Mouse (Mus musculus) mouse trophoblast stem cell (cell line): Measurements from ENCODE around the gene Nup153.

Experiments
- in situ Hi-C, 2 experiments: fragments of 300-500 bp; cut with MseI, MboI; formaldehyde crosslinking; loops; 2 replicates in 1 of 2; 3 replicates in 1 of 2; pipeline ENCODE4 v1.15.1; 2025

The Nup153 gene

GRCm38 (mm10) chr13:46728411-46728810 lies 671 bp upstream of the Nup153 start:
- in situ Hi-C loops = no loop called here

- in situ Hi-C loops = no loop called here
These were observed 503 bp downstream of the Nup153 start for GRCm38 (mm10) chr13:46727038-46727836.

- in situ Hi-C loops = no loop called here
These were observed 1.3 kb downstream of the Nup153 start for GRCm38 (mm10) chr13:46726288-46727037.

GRCm38 (mm10) chr13:46725227-46725626 lies 2.5 kb downstream of the Nup153 start:
- in situ Hi-C loops = no loop called here

- in situ Hi-C loops = no loop called here
These were observed 3.4 kb downstream of the Nup153 start for GRCm38 (mm10) chr13:46724371-46724770.

- in situ Hi-C loops = no loop called here
These were observed 6.7 kb downstream of the Nup153 start for GRCm38 (mm10) chr13:46721009-46721408.

GRCm38 (mm10) chr13:46718893-46719400 lies 8.8 kb downstream of the Nup153 start:
- in situ Hi-C loops = no loop called here

- in situ Hi-C loops = no loop called here
These were observed 11.6 kb downstream of the Nup153 start for GRCm38 (mm10) chr13:46715976-46716639.

- in situ Hi-C loops = no loop called here
These were observed 14.3 kb downstream of the Nup153 start for GRCm38 (mm10) chr13:46713486-46713885.

GRCm38 (mm10) chr13:46703138-46703537 lies 24.6 kb downstream of the Nup153 start:
- in situ Hi-C loops = no loop called here

GRCm38 (mm10) chr13:46701486-46701885 lies 26.3 kb downstream of the Nup153 start:
- in situ Hi-C loops = no loop called here

GRCm38 (mm10) chr13:46699372-46699771 lies 28.4 kb downstream of the Nup153 start:
- in situ Hi-C loops = no loop called here

- in situ Hi-C loops = no loop called here
These were observed 31.0 kb downstream of the Nup153 start for GRCm38 (mm10) chr13:46696788-46697187.

- in situ Hi-C loops = no loop called here
These were observed 31.8 kb downstream of the Nup153 start for GRCm38 (mm10) chr13:46695932-46696331.

GRCm38 (mm10) chr13:46695296-46695908 lies 32.3 kb downstream of the Nup153 start:
- in situ Hi-C loops = no loop called here

GRCm38 (mm10) chr13:46690559-46691241 lies 37.0 kb downstream of the Nup153 start:
- in situ Hi-C loops = no loop called here

- in situ Hi-C loops = no loop called here
These were observed 44.4 kb downstream of the Nup153 start for GRCm38 (mm10) chr13:46683370-46683769.

GRCm38 (mm10) chr13:46682921-46683320 lies 44.8 kb downstream of the Nup153 start:
- in situ Hi-C loops = no loop called here

- in situ Hi-C loops = no loop called here
These were observed 50.0 kb downstream of the Nup153 start for GRCm38 (mm10) chr13:46677721-46678120.

GRCm38 (mm10) chr13:46674601-46675000 lies 53.1 kb downstream of the Nup153 start:
- in situ Hi-C loops = no loop called here

GRCm38 (mm10) chr13:46670514-46670913 lies 57.2 kb downstream of the Nup153 start:
- in situ Hi-C loops = no loop called here
